Mouse (Mus musculus) left cerebral cortex, adult 18-20 months (tissue): ENCODE measurements around the gene Krt19. TPM values are rescaled to one million over a fixed set of nuclear protein-coding genes. Genes with fewer than 3 reads are reported as not detected.
A peak's percentile ranks its signal among the peaks of the same experiment; 100 is the strongest.

Source experiments
- DNase-seq, 2 experiments: peaks; one replicate each; pipeline ENCODE4 v3.0.0; 2021 to 2022; ENCODE audit warnings: low spot score in 2 of 2, mixed read lengths in 1 of 2
- long read RNA-seq, 2 experiments: library from polyadenylated mRNA; stranded (forward); transcript quantifications; one replicate each; pipeline ENCODE4 v2.0.0; 2021
- total RNA-seq, 2 experiments: library from RNA; stranded (reverse); gene quantifications; 2 replicates each; pipeline ENCODE4 v1.2.3; 2021

Krt19 gene
- total RNA-seq: not detected
- long read RNA-seq, experiment 1: 0 reads
- long read RNA-seq, experiment 2: 0 reads

- DNase-seq: no peak
Measured at GRCm38 (mm10) chr11:100148615-100149330, at the start of gene Krt19. Gene Krt19 (minus strand): TSS chr11:100148665.

- DNase-seq: peak; percentile 59 to 75
Measured at GRCm38 (mm10) chr11:100192992-100193391, 44.5 kb upstream of the Krt19 start, which contains the start of gene Krt9. Gene Krt9 (minus strand): TSS chr11:100193246.

- no peak for DNase-seq
Measured at GRCm38 (mm10) chr11:100191820-100192219, 43.4 kb upstream of the Krt19 start.

GRCm38 (mm10) chr11:100186736-100187135, 38.3 kb upstream of the Krt19 start:
- DNase-seq: no peak

- no peak for DNase-seq
Measured at GRCm38 (mm10) chr11:100181725-100182124, 33.3 kb upstream of the Krt19 start.

GRCm38 (mm10) chr11:100179260-100179659, 30.8 kb upstream of the Krt19 start:
- peak in 1 of 2 experiments; percentile 5 for DNase-seq

GRCm38 (mm10) chr11:100178307-100178706, 29.8 kb upstream of the Krt19 start:
- no peak for DNase-seq

- DNase-seq: no peak
Measured at GRCm38 (mm10) chr11:100176791-100177190, 28.3 kb upstream of the Krt19 start.

- DNase-seq: peak; percentile 68 to 83
Measured at GRCm38 (mm10) chr11:100168765-100169762, 20.6 kb upstream of the Krt19 start.

GRCm38 (mm10) chr11:100168071-100168470, 19.6 kb upstream of the Krt19 start:
- no peak for DNase-seq

GRCm38 (mm10) chr11:100164392-100164791, 15.9 kb upstream of the Krt19 start:
- DNase-seq: no peak

- no peak for DNase-seq
Measured at GRCm38 (mm10) chr11:100157908-100158477, 9.5 kb upstream of the Krt19 start.

- DNase-seq: no peak
Measured at GRCm38 (mm10) chr11:100157331-100157730, 8.9 kb upstream of the Krt19 start.

GRCm38 (mm10) chr11:100155497-100156255, 7.2 kb upstream of the Krt19 start:
- DNase-seq: no peak

GRCm38 (mm10) chr11:100147566-100148353, 705 bp downstream of the Krt19 start:
- DNase-seq: no peak

GRCm38 (mm10) chr11:100145858-100146560, 2.5 kb downstream of the Krt19 start:
- no peak for DNase-seq

- no peak for DNase-seq
Measured at GRCm38 (mm10) chr11:100145104-100145503, 3.4 kb downstream of the Krt19 start.

GRCm38 (mm10) chr11:100140966-100141365, 7.5 kb downstream of the Krt19 start:
- no peak for DNase-seq

- no peak for DNase-seq
Measured at GRCm38 (mm10) chr11:100139391-100139790, 9.1 kb downstream of the Krt19 start.
